Mouse (Mus musculus) testis, adult 2 months (tissue): ENCODE measurements around the gene Gm10024.

Experiments
- CTCF ChIP-seq: fragments of 200-500 bp; IDR thresholded peaks from 2 replicates; pipeline ENCODE4 v1.5.1; 2012; ENCODE audit warnings: low read depth, mild to moderate bottlenecking, inconsistent platforms, low read length, moderate library complexity; ENCODE audit not compliant: control insufficient read depth, insufficient read depth, insufficient replicate concordance
- POLR2A ChIP-seq: fragments of 200-500 bp; IDR thresholded peaks from 2 replicates; pipeline ENCODE4 v1.6.1; 2012; ENCODE audit warnings: low read depth, mild to moderate bottlenecking, inconsistent platforms, low read length, moderate library complexity; ENCODE audit not compliant: control insufficient read depth

DNA sequence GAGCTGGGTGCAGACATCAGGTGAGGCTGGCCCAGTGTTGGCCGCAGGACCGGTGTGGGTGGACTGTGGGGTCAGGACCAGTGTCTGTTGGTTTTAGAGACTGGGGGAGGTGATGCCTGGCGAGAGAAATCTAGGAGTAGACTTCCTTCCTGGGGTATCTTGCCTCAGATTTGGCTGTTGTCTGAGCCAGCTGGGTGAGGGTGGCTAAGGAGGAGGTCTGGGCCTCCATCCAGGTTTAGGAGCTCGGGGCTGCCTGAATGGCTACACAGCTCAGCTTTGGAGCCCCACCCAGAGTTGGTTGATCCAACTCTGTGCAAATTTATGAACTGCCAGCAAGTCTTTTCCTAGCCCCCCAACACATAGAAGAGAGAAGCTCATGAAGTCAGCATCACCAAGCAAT, 43.9 kb upstream of the Gm10024 start:
- no peak for TF ChIP-seq CTCF
- no peak for TF ChIP-seq POLR2A
